Mouse (Mus musculus): ENCODE results near the gene Gm10147. TPM values are rescaled to one million over a fixed set of nuclear protein-coding genes. Genes with fewer than 3 reads are reported as not detected.

The Gm10147 gene
- not detected for polyA plus RNA-seq (2015; fragmentation: Illumina TruSeq; extraction: RNeasy Lipid Tissue Mini Kit (QIAGEN cat#74804); ENCODE audit: insufficient read depth, low replicate concordance)

DNA sequence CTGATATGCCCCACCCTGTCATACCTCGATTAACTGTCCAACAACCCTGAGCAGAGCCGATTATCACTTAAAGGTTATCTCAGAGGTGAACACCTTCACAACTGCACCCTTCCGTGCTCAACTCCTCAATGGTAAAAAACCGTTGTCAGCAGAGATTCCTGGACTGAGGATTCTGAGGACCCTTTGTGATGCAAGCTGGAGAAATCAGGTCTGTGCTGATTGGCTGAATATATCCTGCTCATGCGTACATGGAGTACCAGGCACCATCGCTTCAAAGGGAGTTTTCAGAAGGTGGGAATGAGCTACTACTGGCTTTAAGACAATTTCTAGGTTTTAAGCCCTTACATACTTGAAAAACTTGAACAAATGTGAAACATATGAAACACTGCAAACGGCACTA lies at the start of gene Gm10147:
Gene Gm10147 (minus strand): TSS at position 101 of the 400 bp plus-strand sequence.

